Mouse (Mus musculus) G1E (cell line): ENCODE results near the gene Gm45623.

Source experiments
- CTCF ChIP-seq: IDR thresholded peaks from 2 replicates; pipeline ENCODE4 v1.5.1; 2012; ENCODE audit warnings: low read depth, low read length, inconsistent platforms, mixed read lengths
- GATA1 ChIP-seq: IDR thresholded peaks from 2 replicates; pipeline ENCODE4 v1.6.1; 2012; ENCODE audit warnings: borderline replicate concordance, low read length, inconsistent platforms, mixed read lengths
- GATA2 ChIP-seq: IDR thresholded peaks from 2 replicates; pipeline ENCODE4 v1.6.1; 2012; ENCODE audit warnings: low read depth, low read length, inconsistent platforms, borderline replicate concordance
- POLR2AphosphoS5 ChIP-seq: IDR thresholded peaks from 2 replicates; pipeline ENCODE4 v1.6.1; 2012; ENCODE audit warnings: low read depth, low read length, inconsistent platforms; ENCODE audit not compliant: insufficient replicate concordance
- TAL1 ChIP-seq: conservative IDR thresholded peaks from 2 replicates; pipeline ENCODE4 v1.6.1; 2012; ENCODE audit warnings: low read depth, low read length, inconsistent platforms, mixed read lengths

DNA sequence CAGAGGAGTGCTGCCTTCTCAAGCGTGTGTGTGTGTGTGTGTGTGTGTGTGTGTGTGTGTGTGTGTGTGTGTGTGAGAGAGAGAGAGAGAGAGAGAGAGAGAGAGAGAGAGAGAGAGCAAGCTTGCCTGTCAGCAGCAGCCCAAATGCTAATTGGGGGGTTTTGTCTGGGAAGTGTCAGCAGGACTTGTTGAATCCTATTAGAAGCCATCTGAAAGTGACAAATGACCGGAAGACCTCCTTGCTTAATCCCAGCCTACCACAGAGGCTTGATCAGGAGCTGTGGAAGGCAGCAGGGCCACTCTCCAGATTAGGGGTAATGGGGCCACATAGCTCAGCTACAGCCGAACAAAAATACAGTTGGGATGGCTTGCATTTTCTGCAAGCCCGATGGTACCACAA lies 15.8 kb upstream of the Gm45623 start:
- no peak for TF ChIP-seq GATA1
- no peak for TF ChIP-seq CTCF
- TF ChIP-seq POLR2AphosphoS5, result no peak
- TF ChIP-seq TAL1, result no peak
- TF ChIP-seq GATA2, result no peak
